Mouse (Mus musculus) thymus, adult 2 months (tissue): ENCODE data around the gene Cntnap5b.

ENCODE experiments used
- CTCF ChIP-seq: fragments of 200-500 bp; IDR thresholded peaks from 2 replicates; pipeline ENCODE4 v1.5.1; 2012; ENCODE audit warnings: mild to moderate bottlenecking, control low read depth, low read length, moderate library complexity, borderline replicate concordance; ENCODE audit not compliant: control insufficient read depth, poor library complexity, insufficient read depth; ENCODE audit errors: extremely low read depth
- POLR2A ChIP-seq: fragments of 200-500 bp; IDR thresholded peaks from 2 replicates; pipeline ENCODE4 v1.6.1; 2012; ENCODE audit warnings: mild to moderate bottlenecking, low read length, control low read depth, moderate library complexity; ENCODE audit not compliant: control insufficient read depth, poor library complexity, insufficient read depth; ENCODE audit errors: extremely low read depth

- TF ChIP-seq CTCF: no peak
- TF ChIP-seq POLR2A: no peak
Observed at GRCm38 (mm10) chr1:99813334-99814110, 41.0 kb downstream of the Cntnap5b start.
